Mouse (Mus musculus) gastrocnemius, postnatal 36 days (tissue): ENCODE measurements around the gene Nr4a1. TPM values are rescaled to one million over a fixed set of nuclear protein-coding genes. Genes with fewer than 3 reads are reported as not detected.
A peak's percentile ranks its signal among the peaks of the same experiment; 100 is the strongest.

ENCODE experiments used
- DNase-seq, 2 experiments: peaks; one replicate each; pipeline ENCODE4 v3.0.0; 2022
- intact Hi-C: fragments of 180-260 bp; cut with DNase I; formaldehyde crosslinking; loops from one replicate; pipeline ENCODE4 v1.15.1; 2025
- total RNA-seq, 2 experiments: library from RNA; stranded (reverse); gene quantifications; 2 replicates each; pipeline ENCODE4 v1.2.3; 2021

Nr4a1 gene
- total RNA-seq, 2 experiments from 2014 or later = 152 to 202 TPM

DNA sequence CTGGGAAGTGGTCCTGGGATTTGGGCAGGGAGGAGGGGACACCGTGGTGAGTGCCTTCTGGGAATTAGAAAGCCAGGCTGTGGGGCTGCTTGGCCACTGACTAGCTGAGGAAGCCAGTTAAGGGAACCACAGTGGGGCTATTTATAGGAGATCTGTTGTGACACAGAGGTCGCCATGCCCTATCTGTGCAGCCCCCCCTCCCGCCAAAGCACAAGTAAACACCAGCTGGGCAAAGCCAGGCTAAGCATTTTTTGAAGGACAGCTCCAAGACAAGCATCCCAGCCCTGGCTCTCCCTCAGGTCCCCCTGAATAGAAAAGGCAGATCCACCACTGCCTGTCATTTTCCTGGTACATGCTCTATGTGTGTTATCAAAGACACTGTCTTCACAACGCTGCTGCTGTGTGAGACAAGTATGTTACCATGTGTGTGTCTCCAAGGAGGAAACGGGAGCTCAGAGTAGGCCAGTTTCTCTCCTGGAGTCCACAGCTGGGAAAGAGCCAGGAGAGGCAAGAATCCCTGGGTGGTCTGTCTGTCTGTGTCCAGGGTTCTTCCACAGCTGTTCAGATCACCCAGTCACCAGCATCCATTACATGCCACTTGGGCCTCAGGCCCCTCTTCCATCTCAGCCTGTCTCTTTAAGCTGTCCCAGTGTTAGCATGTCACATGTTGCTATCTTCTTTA, 5.9 kb upstream of the Nr4a1 start:
- peak; percentile 44 to 51 for DNase-seq
- intact Hi-C loops = no loop called here

DNA sequence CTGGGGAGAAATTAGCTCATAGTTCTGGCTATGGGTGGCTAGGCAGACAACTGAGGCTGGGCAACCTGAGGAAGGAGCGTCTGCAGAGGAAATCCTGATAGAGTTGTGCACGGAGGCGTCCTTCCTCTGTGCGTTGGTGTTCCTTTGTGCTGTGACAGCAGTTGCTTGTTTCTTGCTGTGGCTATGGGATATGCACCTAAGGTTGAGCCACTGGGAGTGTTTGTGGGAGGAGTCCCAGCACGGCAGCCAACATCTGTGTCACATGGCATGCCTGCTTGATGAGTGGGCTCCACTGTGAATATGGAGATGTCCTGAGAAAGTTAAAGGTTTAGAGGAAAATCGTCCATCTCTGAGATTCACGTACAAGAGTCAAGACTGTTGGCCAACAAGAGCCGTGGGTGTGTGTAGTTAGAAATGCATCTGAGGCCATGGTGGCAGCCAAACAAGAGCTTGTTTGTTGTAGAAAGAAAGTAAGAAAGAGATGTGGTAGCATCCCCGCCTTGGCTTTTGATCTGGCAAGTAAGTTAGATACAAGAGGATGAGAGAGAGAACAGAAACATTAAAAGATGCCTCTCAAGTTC, 3.8 kb upstream of the Nr4a1 start:
- no peak for DNase-seq
- intact Hi-C loops = no loop called here

DNA sequence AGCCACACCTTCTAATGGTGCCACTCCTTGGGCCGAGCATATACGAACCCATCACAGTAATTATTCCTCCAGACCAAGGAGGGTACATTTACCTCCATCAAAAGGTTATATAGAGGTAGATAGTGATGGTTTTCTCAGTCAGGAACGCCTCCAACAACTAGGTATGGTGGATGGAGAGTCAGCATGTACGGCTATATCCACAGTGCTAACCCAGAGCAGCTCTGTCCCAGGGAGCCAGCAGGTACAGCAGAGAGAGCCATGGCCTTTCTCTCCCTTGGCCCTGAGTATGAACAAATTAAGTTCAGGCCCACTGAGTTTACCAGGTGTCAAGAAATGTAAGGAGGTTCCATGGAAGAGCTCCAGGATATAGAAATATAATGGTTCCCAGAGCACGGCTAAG, 2.1 kb upstream of the Nr4a1 start:
- intact Hi-C loops = no loop called here
- no peak for DNase-seq

DNA sequence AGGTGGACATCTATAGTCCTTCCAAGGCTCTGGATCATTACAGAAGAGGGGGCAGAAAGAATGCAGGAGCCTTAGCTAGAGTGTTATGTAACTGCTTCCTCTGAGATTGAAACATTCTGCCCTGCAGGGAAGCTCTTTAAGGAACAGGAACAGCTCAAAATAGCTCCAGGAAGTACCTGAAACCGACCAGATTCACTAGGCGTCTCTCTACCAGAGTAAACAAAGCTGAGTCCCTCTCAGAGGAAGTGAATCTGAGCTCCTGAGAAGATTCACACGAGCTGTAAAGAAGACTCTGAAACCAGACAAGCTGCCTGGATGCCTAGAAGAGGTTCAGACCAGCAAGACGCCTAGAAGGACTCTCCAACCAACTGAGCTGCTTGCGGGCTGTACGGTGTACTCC, 1.5 kb upstream of the Nr4a1 start:
- intact Hi-C loops = no loop called here
- DNase-seq = no peak

DNA sequence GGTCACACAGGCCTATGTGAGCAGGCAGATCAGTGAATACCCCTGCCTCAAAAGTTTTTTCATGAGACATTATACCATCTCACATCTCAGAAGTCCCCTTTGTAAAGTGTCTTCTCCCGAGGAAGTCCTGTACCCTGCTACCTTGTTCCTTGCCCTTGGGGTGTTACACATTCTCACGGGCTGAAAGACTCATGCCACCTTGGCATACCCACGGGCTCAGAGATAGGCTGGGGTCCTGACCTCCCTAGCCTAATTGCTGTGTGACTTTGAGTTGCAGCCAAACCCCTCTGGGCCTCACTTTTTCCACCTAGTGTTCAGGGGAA, 545 bp upstream of the Nr4a1 start:
- no peak for DNase-seq
- intact Hi-C loops = no loop called here

DNA sequence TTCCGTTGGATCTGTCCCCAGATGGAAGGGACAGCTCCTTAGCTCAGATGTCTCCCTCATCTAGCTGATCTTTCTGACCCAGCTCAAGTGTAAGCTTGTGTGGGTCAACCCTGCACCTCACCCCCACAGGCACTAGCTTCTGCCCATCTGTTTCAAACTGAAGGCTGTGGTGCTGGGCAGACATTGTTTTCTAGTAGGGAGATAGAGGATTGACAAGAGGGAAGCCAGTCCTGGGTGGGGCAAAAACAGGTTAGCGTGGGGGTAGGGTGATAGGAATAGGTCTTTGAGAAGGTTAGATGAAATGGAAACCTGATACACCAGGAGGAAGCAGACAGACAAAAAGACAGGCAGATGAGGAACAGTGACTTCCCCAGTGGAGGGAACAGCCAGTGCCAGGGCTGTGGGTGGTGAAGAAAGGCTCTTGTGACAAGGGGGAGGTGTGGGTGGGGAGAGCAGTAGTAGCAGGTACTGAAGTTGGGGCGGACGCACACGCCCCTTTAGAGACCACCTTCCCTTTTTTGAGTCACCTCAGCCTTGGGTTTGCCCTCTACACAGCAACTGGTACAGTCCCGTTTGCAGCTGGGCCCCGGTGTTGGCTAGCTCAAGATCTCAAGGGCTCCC, 1.9 kb downstream of the Nr4a1 start:
- intact Hi-C loops = no loop called here
- DNase-seq = no peak

DNA sequence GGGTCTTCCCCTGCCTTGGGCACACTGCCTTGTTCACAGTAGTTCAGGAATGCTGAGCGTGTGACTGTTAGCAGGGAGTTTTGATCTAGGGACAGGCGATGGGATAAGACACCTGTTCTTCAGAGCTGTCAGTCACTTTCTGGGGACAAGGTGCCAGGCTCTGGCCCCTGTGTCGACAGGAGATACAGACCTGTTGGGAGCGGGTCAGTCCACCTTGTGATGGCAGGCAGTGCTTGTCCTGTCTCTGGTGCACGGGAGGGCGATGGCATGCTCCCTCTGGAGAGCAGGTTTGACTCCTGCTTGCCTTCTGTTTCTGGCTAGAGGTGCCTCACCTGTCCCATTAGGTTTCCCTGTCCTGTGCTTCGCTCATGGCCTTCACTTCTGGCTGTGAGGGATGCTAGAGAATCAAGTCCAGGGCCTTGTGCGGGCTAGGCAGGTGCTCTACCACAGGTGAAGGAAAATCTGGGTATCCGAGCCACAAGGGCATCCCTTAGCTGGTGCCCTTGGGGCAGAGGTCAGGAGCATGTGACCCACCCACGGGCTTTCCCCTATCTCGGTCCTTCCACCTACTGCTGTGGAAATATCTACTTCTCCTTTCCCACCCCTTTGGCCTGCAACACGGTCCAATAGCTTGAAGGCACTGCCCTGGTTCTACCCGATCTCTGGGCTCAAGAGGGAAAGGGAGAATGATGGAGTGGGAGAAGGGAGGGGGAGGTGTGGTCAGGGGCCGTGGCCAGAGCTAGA, 2.6 kb downstream of the Nr4a1 start:
- intact Hi-C loops = no loop called here
- no peak for DNase-seq

DNA sequence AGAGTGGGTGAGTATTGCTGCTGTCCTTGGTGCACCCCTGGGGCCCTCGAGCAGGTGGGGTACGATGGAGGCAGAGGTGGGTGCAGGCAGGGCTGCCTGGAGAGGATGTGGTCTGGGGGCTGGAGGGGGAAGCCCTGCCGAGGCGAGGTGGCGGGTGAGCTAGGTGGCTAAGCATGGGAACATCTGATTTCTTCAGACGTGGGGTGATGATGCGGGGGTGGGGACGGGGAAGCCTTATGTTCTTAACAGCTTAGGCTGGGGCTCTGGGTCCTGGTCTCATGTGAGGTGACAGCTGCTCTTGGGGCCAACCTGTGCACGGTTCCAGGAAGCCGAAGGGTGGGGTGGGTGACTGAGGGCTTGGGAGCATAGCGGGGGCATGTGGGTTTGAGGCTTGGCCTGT, 4.4 kb downstream of the Nr4a1 start:
- intact Hi-C loops = no loop called here
- DNase-seq = no peak

DNA sequence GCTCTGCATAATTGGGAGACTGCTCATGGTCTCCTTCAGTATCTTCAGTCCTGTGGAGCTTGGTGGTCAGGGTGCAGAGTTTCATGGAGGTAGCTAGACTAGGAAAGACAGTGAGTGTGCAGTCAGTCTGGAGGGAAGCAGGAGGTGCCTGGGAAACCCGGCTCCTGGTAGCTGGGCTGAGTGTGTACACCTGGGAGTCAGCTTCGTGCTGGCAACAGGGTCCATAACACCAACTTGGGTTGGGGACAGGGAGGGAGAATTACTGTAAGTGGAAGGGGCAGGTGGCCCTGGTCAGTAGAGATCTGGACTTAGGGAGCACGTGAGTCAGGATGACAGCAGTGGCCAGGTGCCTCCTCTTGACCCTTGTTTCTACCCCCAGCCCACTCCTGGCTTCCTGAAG, 5.9 kb downstream of the Nr4a1 start:
- no peak for DNase-seq
- intact Hi-C loops = no loop called here

DNA sequence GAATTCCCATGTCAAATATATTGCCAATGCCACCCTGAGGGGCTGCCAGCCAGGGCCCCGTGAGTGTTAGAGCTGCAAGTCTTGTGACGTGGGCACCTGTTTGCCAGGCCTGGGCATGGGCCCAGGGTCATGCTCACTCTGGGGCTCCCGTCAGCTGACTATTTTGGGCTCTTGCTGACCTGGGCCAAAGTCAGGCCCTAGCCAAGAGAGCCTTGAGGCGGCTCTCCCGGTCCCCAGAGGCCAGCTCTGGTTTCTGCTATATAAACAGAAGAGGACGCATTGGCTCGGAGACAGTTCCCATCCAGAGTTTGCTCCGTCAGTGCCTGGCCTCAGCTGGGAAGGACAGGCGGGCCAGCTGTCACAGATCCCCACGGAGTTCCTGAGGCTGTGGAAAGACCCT, 6.3 kb downstream of the Nr4a1 start:
- DNase-seq = peak; percentile 81 to 87
- intact Hi-C loops = no loop called here

DNA sequence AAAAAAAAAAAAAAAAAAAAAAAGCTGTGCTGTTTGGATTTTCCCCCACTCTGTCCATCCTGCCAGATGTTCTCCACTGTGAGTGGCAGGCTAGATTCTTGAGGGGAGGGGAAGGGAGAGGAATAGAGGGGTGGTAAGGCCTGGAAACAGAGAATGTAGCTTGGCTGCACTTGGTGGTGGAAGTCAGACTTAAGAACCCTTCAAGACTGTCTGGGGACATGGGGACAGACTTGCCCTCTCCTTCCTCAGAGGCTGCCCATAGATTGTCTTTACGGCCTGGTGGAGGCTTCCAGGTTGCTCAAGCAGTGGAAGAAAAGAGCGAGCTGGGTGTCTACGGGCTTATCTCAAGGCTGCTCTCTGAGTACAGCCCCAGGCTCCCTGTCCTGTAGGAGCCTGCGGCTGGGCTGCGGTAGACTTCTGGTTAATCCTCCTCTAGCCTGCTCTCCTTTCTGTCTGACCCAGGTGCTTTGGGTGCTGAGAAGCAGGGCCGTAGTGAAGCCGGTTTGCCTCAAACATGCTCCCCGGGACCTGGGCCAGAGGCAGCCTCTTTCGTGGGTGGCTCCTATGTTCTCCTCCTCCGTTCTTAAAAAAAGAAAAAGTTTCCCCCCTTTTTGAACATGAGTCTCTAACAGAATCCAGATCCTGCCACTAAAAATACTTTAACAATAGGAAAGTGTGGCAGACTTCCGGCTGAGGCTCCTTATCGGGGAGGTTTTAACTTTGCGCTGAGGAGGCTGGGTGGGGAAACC, 7.0 kb downstream of the Nr4a1 start:
- DNase-seq = no peak
- intact Hi-C loops = no loop called here

DNA sequence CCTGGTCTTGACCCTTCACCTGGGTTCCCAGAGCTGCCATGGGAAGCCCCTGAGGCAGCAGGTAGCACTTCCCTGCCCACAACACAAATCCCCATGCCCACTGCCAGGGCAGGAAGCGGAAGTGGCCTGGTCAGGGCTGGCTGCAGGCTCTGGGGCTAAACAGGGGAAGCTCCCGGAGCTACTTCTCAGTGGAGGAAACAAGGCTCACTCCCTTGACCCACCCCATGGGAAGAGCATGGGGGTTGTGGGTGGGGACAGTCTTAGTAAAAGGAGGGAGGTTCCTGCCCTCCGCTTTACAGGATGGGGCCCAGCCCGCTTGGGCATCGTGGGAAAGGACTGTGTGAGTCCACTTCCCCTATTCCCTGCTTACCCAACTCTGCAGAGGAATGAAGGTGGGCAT, 8.4 kb downstream of the Nr4a1 start:
- intact Hi-C loops = no loop called here
- peak in 1 of 2 experiments; percentile 18 for DNase-seq

DNA sequence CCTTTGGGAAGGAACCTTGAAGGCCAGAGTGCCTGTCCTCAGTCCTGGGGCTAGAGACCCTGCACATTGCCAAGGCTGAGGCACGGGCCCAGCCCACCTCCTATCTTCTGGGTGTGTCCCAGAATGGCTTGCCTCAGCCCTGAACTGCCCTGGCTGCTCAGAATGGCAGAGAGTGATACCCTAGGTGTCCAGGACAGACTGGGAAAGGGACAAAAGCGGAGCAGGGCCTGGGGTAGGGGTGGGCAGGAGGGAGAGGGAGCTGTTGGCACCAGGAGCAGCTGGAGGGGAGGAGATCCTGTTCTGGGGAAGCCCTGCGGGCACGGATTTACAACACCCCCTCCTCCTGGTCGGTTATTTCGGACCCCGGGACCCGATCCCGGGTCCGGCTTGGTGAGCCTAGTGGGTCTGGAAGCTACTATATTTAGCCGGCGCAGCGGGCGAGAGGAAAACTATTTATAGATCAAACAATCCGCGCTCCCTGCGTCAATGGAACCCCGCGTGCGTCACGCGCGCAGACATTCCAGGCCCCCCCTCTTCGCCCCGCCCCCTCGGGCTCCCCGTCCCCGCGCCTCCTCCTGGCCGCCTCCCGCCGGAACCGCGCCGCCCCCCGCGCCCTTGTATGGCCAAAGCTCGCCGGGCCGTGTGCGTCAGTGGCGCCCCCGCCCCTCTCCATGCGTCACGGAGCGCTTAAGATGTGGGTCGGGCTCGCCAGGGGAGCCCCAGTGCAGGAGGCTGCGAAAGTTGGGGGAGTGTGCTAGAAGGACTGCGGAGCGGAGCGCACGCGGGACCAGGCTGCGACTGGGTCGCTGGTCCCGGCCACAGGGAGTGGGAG, 12.3 kb downstream of the Nr4a1 start:
- peak; percentile 90 to 97 for DNase-seq
- intact Hi-C loops = no loop called here

DNA sequence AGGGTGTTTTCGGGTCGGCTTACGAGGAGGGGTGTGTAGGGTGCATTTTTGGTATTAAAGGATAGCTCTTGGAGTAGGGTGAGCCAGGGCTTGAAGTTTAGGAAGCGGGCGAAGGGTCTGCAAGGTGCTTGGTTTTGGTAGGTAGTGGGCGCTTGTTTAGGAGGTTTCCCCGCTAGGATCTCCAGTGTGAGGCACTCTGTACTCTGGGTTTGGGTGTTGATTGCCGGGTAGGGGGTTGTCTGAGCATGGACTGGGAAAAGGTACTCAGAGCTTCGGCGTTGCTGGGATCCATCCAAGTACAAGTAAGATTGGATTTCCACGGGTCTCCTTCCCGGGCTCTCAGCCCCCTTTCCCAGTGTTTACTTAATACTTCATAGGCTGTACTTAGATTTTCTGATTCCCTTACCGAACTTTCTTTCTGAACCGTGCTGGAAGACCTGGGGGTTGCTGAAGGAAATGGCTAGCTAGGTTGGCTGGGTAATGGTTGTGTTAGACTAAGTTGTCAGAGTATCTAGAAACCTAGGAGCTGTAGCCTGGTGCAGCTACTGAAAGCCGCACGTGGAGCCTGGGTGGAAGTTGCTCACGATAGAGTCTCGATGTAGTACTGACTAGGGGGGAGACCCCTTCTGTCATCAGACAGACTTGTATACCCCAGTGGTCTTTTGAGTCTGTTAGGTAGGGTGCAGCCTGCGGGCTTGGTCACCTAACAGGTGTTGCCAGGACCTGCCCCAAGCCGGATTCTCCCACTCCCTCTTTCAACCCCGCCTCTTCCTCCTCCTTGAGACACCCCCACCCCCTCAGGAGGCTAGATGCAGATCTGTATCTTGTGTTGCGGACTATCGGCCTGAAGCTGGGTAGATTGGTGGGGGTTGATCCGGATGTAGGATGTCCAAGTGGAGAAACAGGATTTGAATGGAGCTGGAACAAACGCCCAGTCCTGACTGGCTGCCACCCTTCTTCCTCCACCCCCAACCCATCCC, 13.3 kb downstream of the Nr4a1 start:
- no peak for DNase-seq
- intact Hi-C loops = no loop called here

DNA sequence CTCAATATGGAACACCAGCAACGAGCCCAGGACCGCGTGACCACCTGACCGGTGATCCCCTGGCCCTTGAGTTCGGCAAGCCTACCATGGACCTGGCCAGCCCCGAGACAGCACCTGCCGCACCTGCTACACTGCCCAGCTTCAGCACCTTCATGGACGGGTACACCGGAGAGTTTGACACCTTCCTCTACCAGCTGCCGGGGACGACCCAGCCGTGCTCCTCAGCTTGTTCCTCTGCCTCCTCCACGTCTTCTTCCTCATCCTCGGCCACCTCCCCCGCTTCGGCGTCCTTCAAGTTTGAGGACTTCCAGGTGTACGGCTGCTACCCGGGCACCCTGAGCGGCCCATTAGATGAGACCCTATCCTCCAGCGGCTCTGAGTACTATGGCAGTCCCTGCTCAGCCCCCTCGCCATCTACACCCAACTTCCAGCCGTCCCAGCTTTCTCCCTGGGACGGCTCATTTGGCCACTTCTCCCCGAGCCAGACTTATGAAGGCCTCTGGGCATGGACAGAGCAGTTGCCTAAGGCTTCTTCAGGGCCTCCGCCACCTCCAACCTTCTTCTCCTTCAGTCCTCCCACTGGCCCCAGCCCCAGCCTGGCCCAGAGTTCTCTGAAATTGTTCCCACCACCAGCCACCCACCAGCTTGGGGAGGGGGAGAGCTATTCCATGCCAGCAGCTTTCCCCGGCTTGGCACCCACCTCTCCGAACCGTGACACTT, 16.2 kb downstream of the Nr4a1 start:
- intact Hi-C loops = no loop called here
- DNase-seq = no peak

DNA sequence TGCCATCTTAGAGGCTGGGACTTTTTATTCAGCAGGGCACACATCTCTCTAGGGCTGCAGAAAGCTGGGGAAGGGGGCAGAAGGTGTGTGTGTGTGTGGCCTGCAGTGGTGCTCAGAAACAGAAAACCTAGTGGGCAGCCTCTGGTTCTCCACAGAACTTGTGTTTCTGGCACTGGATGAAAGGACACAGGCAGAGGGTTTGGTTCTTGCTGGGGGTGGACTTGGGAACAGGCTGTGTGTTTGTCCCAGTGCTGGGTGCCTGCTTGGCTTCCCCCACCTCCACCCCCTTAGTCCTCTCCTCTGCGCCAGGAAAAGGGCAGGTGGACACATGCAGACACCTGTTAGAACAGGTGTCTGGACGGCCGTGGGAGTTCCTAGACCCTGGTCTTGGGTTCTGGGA, 17.0 kb downstream of the Nr4a1 start:
- no peak for DNase-seq
- intact Hi-C loops = no loop called here

DNA sequence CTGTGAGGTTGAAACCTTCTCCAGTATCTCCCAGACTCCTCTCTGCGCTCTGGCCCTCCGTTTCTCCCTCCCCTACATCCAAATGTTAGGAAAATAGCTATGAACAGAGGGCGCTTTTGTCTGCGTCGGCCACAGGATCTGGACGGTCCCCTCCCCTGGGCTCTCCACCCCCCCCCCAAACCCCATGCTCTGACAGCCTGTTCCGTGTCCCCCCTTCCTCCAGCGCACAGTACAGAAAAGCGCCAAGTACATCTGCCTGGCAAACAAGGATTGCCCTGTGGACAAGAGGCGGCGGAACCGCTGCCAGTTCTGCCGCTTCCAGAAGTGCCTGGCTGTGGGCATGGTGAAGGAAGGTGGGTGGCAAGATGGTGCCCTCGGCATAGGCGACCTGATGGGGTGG, 17.4 kb downstream of the Nr4a1 start:
- no peak for DNase-seq
- intact Hi-C loops = no loop called here

DNA sequence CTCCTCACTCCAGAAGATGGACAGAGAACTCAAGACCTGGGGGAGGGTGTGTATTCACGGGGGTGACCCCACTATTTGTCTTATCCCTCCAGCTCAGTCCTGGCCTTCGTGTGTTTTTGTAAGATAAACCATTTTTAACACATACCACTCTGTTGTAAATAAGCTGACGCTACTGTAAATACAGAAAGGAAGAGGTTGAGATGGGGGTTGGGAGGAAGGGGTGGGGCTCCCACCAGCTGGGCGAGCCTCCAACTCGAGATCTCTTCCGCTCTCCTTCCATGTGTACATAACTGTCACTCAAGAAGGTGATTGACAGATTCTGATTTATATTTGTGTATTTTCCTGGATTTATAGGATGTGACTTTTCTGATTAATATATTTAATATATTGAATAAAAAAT, 20.3 kb downstream of the Nr4a1 start:
- intact Hi-C loops = no loop called here
- DNase-seq = no peak
